Mouse (Mus musculus) embryonic fibroblast, embryonic 13.5 days (primary cell): ENCODE data around the gene Il12rb1. TPM values are rescaled to one million over a fixed set of nuclear protein-coding genes. Genes with fewer than 3 reads are reported as not detected.

ENCODE experiments used
- H3K27ac ChIP-seq: 2 replicates; pipeline ENCODE4 v1.5.1; 2012; ENCODE audit warnings: low read length, control low read depth, inconsistent platforms; ENCODE audit not compliant: insufficient read depth
- H3K4me1 ChIP-seq: 2 replicates; pipeline ENCODE4 v1.6.1; 2011; ENCODE audit warnings: low read length; ENCODE audit not compliant: control insufficient read depth, insufficient read depth
- H3K4me3 ChIP-seq: 2 replicates; pipeline ENCODE4 v1.5.1; 2011; ENCODE audit warnings: mild to moderate bottlenecking, control low read depth, low read length; ENCODE audit not compliant: insufficient read depth
- CTCF ChIP-seq: IDR thresholded peaks from 2 replicates; pipeline ENCODE4 v1.5.1; 2011; ENCODE audit warnings: mild to moderate bottlenecking, control low read depth, low read length, moderate library complexity, borderline replicate concordance; ENCODE audit not compliant: insufficient read depth
- POLR2A ChIP-seq: IDR thresholded peaks from 2 replicates; pipeline ENCODE4 v1.6.1; 2011; ENCODE audit warnings: low read depth, mild to moderate bottlenecking, control low read depth, low read length, moderate library complexity
- polyA plus RNA-seq: library from polyadenylated mRNA; stranded (reverse); fragments of >200 nt; gene quantifications from 2 replicates; pipeline ENCODE4 v1.2.4, GENCODE M21; 2011; ENCODE audit warnings: low read depth; ENCODE audit not compliant: missing spikeins, insufficient read length

The Il12rb1 gene
- polyA plus RNA-seq, 1 experiment, result not detected

- Histone ChIP-seq H3K27ac (peak overlapping the region; percentile 29), H3K4me1 (peaks cover 2% of the 10 kb centered on the region; the same call in 1 of the 2 replicates), H3K4me3 (peak overlapping the region; percentile 53)
- TF ChIP-seq POLR2A (peak; percentile 58), CTCF (no peak)
Observed at GRCm38 (mm10) chr8:70765838-70766570, 42.2 kb upstream of the Il12rb1 start.

GRCm38 (mm10) chr8:70766571-70767440, 41.4 kb upstream of the Il12rb1 start:
- Histone ChIP-seq H3K4me3 (peak overlapping the region; percentile 53), H3K4me1 (peaks cover 2% of the 10 kb centered on the region; the same call in 1 of the 2 replicates), H3K27ac (peak overlapping the region; percentile 29)
- TF ChIP-seq POLR2A (peak; percentile 96), CTCF (no peak)

- peaks cover 2% of the 10 kb centered on the region; the same call in 1 of the 2 replicates for H3K4me1 ChIP-seq
- H3K27ac ChIP-seq, result no peak overlapping the region
- no peak for TF ChIP-seq CTCF
- no peak for TF ChIP-seq POLR2A
- H3K4me3 ChIP-seq, result no peak overlapping the region
Observed at GRCm38 (mm10) chr8:70767503-70767902, 40.7 kb upstream of the Il12rb1 start.

GRCm38 (mm10) chr8:70768231-70768776, 39.9 kb upstream of the Il12rb1 start:
- Histone ChIP-seq H3K4me1 (peaks cover 5% of the 10 kb centered on the region), H3K27ac (no peak overlapping the region), H3K4me3 (no peak overlapping the region)
- TF ChIP-seq CTCF (no peak), POLR2A (no peak)

- Histone ChIP-seq H3K4me1 (peaks cover 6% of the 10 kb centered on the region), H3K27ac (no peak overlapping the region), H3K4me3 (no peak overlapping the region)
- TF ChIP-seq CTCF, result no peak
- no peak for TF ChIP-seq POLR2A
Observed at GRCm38 (mm10) chr8:70768956-70769355, 39.3 kb upstream of the Il12rb1 start.

- Histone ChIP-seq H3K4me1 (peaks cover 9% of the 10 kb centered on the region), H3K27ac (no peak overlapping the region), H3K4me3 (no peak overlapping the region)
- TF ChIP-seq POLR2A, result no peak
- peak; percentile 100 for TF ChIP-seq CTCF
Observed at GRCm38 (mm10) chr8:70769359-70769758, 38.9 kb upstream of the Il12rb1 start.

- no peak for TF ChIP-seq CTCF
- TF ChIP-seq POLR2A, result no peak
- H3K27ac ChIP-seq, result no peak overlapping the region
- no peak overlapping the region for H3K4me3 ChIP-seq
- H3K4me1 ChIP-seq, result peaks cover 9% of the 10 kb centered on the region
Observed at GRCm38 (mm10) chr8:70769858-70770257, 38.4 kb upstream of the Il12rb1 start.

DNA sequence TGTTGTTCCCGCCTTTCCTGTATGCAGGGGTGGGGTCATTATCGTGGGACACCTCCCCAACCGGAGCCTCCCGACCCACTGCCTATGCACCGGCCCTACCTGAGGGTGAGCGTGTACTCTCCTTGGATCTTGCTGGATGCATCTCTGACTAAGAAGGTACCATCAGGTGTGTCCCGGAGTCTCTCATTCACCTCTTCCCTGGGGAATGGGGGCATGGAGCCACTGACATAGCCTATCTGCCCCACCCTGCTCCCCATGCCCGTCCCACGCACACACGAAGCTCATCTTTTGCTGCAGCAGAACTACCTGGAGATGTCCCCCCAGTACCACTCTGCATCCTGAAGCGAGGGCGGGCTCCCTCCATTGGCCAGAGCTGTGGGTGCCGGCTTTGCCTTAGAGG, 37.5 kb upstream of the Il12rb1 start:
- Histone ChIP-seq H3K27ac (no peak overlapping the region), H3K4me1 (peaks cover 13% of the 10 kb centered on the region), H3K4me3 (no peak overlapping the region)
- TF ChIP-seq POLR2A (no peak), CTCF (no peak)

DNA sequence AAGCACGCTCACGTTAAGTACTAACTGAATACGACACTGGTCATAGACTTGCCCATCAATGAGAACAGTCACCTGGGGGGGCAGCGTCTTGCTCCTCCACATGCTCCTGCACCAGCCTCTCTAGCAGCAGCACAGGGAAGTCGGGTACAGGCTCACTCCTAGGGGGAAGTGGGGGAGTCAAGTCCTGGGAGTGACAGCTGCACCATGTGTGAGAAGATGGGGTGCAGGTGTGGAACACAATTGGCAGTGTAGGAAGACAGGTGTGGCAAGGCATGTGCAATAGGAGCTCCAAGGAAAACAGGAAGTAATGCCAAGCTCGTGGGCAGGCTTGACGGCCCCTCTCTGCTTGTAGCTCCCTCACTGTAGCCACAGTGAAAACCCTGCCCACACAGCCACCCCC, 37.0 kb upstream of the Il12rb1 start:
- Histone ChIP-seq H3K4me1 (peaks cover 14% of the 10 kb centered on the region), H3K4me3 (no peak overlapping the region), H3K27ac (no peak overlapping the region)
- TF ChIP-seq POLR2A (no peak), CTCF (no peak)
